Mouse (Mus musculus): ENCODE measurements at regions not wholly inside any gene's neighbourhood (a gene's known extent, or its start where the extent isn't known, plus 50 kb on each side); places are given as distances from the start of the nearest gene placed in this dataset.

GRCm38 (mm10) chr16:89633917-89634601 is 63.1 kb upstream of the Krtap11-1 start:
- Histone ChIP-seq H3K9ac (no peak overlapping the region), H3K36me3 (replicated peaks; ENCODE audit: control insufficient read depth, insufficient read depth) (no peaks in the 10 kb centered on the region), H3K27me3 (ENCODE audit: control insufficient read depth, insufficient read depth, low read length) (no peaks in the 10 kb centered on the region), H3K27ac (no peak overlapping the region), H3K4me2 (replicated peaks) (no peak overlapping the region), H3K4me3 (replicated peaks; ENCODE audit: low read length) (no peak overlapping the region), H3K9me3 (ENCODE audit: control insufficient read depth, low read length) (no peaks in the 10 kb centered on the region), H3K4me1 (replicated peaks; ENCODE audit: control insufficient read depth, insufficient read depth, low read length) (no peaks in the 10 kb centered on the region)
- DNase-seq (ENCODE audit: low spot score): no peak
- no peak for ATAC-seq (ENCODE audit: low FRiP score)
- WGBS: 38% methylated on average over 9 of the region's 9 CpGs

- ATAC-seq (ENCODE audit: low FRiP score): no peak
- H3K9ac ChIP-seq: no peak overlapping the region
- WGBS: 46% methylated on average over 6 of the region's 6 CpGs
These were observed 61.2 kb upstream of the Krtap11-1 start for GRCm38 (mm10) chr16:89632114-89632622.

DNA sequence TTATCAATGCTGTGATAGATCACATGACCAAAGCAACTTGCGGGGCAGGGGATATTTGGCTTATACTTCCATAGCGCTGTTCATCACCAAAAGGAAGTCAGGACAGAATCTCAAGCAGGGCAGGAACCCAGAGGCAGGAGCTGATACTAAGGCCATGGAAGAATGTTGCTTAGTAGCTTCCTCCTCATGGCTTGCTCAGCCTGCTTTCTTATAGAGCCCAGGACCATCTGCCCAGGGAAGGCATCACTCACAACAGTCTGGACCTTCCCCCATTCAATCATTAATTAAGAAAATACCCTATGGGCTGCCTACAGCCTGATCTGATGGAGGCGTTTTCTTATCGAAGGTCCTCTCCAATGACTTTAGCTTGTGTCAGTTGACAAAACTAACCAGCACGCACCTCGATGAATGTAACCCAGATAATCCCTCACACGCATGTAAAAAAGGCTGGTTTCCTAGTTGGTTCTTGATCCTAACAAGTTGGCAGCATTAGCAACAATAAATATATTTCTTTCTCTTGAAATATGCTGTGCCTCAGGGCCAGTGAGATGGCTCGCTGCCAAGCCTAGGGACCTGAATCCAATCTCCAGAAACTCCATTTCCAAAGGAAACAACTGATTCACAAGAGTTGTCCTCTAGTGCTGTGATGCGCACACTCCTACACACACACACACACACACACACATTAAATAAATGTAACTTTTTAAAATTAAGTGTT is 60.6 kb upstream of the Krtap11-1 start:
- no peak overlapping the region for H3K9ac ChIP-seq
- DNase-seq (ENCODE audit: low spot score) (no peak), ATAC-seq (ENCODE audit: low FRiP score) (no peak)
- H3K27ac ChIP-seq: no peak overlapping the region
- H3K4me3 ChIP-seq (replicated peaks; ENCODE audit: low read length): no peak overlapping the region
- H3K4me2 ChIP-seq (replicated peaks): no peak overlapping the region
- H3K9me3 ChIP-seq (ENCODE audit: control insufficient read depth, low read length): no peaks in the 10 kb centered on the region
- H3K27me3 ChIP-seq (ENCODE audit: control insufficient read depth, insufficient read depth, low read length): no peaks in the 10 kb centered on the region
- 91% methylated on average over 9 of the region's 9 CpGs for WGBS
- H3K36me3 ChIP-seq (replicated peaks; ENCODE audit: control insufficient read depth, insufficient read depth): no peaks in the 10 kb centered on the region
- H3K4me1 ChIP-seq (replicated peaks; ENCODE audit: control insufficient read depth, insufficient read depth, low read length): no peaks in the 10 kb centered on the region

More at GRCm38 (mm10) chr16:89632114-89632622, 61.2 kb upstream of the Krtap11-1 start:
- no peak for DNase-seq (ENCODE audit: low spot score)
- Histone ChIP-seq H3K27ac (no peak overlapping the region), H3K4me1 (replicated peaks; ENCODE audit: control insufficient read depth, insufficient read depth, low read length) (no peaks in the 10 kb centered on the region), H3K4me3 (replicated peaks; ENCODE audit: low read length) (no peak overlapping the region), H3K36me3 (replicated peaks; ENCODE audit: control insufficient read depth, insufficient read depth) (no peaks in the 10 kb centered on the region), H3K4me2 (replicated peaks) (no peak overlapping the region), H3K27me3 (ENCODE audit: control insufficient read depth, insufficient read depth, low read length) (no peaks in the 10 kb centered on the region), H3K9me3 (ENCODE audit: control insufficient read depth, low read length) (no peaks in the 10 kb centered on the region)

- no peak overlapping the region for H3K27ac ChIP-seq
- no peaks in the 10 kb centered on the region for H3K27me3 ChIP-seq (ENCODE audit: control insufficient read depth, insufficient read depth, low read length)
- WGBS: 94% methylated on average over 12 of the region's 12 CpGs
- no peaks in the 10 kb centered on the region for H3K36me3 ChIP-seq (replicated peaks; ENCODE audit: control insufficient read depth, insufficient read depth)
- DNase-seq (ENCODE audit: low spot score): no peak
- H3K9ac ChIP-seq: no peak overlapping the region
- ATAC-seq (ENCODE audit: low FRiP score): no peak
- H3K9me3 ChIP-seq (ENCODE audit: control insufficient read depth, low read length): no peaks in the 10 kb centered on the region
- no peak overlapping the region for H3K4me2 ChIP-seq (replicated peaks)
- no peak overlapping the region for H3K4me3 ChIP-seq (replicated peaks; ENCODE audit: low read length)
- no peaks in the 10 kb centered on the region for H3K4me1 ChIP-seq (replicated peaks; ENCODE audit: control insufficient read depth, insufficient read depth, low read length)
These were observed 54.7 kb upstream of the Krtap11-1 start for GRCm38 (mm10) chr16:89625710-89626109.

DNA sequence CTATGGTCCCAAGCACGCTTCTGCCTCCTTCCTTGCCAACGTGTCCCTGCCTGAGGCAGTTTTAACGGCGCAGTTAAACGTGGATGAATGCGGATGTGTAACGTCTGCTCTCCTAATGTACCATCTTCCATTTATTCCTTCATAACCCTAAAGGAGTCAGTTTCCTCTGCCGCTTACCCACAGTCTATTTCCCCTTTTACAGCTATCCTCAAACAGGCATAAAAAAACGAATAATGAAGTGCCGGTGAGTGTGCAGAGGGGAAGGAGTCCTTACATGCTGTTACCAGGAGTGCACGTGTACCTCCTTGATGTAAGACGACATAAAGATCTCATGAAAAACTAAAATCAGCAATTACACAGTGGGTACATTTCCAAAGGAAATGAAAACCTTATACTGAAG is 54.3 kb upstream of the Krtap11-1 start:
- Histone ChIP-seq H3K4me2 (replicated peaks) (no peak overlapping the region), H3K9ac (no peak overlapping the region), H3K27ac (no peak overlapping the region), H3K27me3 (ENCODE audit: control insufficient read depth, insufficient read depth, low read length) (no peaks in the 10 kb centered on the region), H3K9me3 (ENCODE audit: control insufficient read depth, low read length) (no peaks in the 10 kb centered on the region), H3K4me3 (replicated peaks; ENCODE audit: low read length) (no peak overlapping the region), H3K36me3 (replicated peaks; ENCODE audit: control insufficient read depth, insufficient read depth) (no peaks in the 10 kb centered on the region), H3K4me1 (replicated peaks; ENCODE audit: control insufficient read depth, insufficient read depth, low read length) (no peaks in the 10 kb centered on the region)
- no peak for DNase-seq (ENCODE audit: low spot score)
- ATAC-seq (ENCODE audit: low FRiP score): no peak
- WGBS: 91% methylated on average over 12 of the region's 12 CpGs
